Mouse (Mus musculus): ENCODE results near the gene Lkaaear1. TPM values are rescaled to one million over a fixed set of nuclear protein-coding genes. Genes with fewer than 3 reads are reported as not detected.

Lkaaear1 gene
- polyA plus RNA-seq, 1 experiment from 2014 or later = not detected

GRCm38 (mm10) chr2:181670285-181670912, 27.8 kb downstream of the Lkaaear1 start:
- no peak for ATAC-seq
- 3% methylated on average over 50 of the region's 56 CpGs for WGBS

DNA sequence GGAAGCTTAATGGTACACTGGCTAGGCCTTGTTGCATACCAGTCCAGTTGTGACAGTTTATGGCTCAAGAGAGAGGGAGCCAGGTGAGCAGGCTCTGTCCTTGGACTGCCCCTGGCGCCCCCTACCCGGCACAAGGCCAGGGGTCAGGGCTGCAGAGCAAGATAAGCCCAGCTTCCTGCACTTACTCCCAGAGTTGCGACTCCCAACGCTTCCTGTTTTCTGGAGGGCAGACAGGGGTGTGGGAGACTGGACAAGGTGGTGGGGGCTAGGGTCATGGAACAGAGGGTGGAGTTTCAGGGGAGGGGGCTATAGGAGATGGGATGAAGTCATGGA, 35.0 kb downstream of the Lkaaear1 start:
- Histone ChIP-seq H3K36me3 (ENCODE audit: control insufficient read depth, insufficient read depth, low read length) (no peaks in the 10 kb centered on the region), H3K4me2 (ENCODE audit: low read length) (no peak overlapping the region), H3K27me3 (ENCODE audit: control insufficient read depth, insufficient read depth, low read depth, low read length) (peaks cover 4% of the 10 kb centered on the region), H3K9me3 (replicated peaks; ENCODE audit: control insufficient read depth, low read length, poor library complexity, severe bottlenecking) (no peaks in the 10 kb centered on the region), H3K4me3 (ENCODE audit: low read depth, low read length) (no peak overlapping the region), H3K27ac (ENCODE audit: low read length) (no peak overlapping the region), H3K9ac (ENCODE audit: low read depth, low read length) (no peak overlapping the region), H3K4me1 (ENCODE audit: control insufficient read depth, insufficient read depth, low read length) (no peaks in the 10 kb centered on the region)
- WGBS = 28% methylated on average over 4 of the region's 4 CpGs
- ATAC-seq = no peak

More at GRCm38 (mm10) chr2:181670285-181670912, 27.8 kb downstream of the Lkaaear1 start:
- Histone ChIP-seq H3K27ac (ENCODE audit: low read length) (no peak overlapping the region), H3K36me3 (ENCODE audit: control insufficient read depth, insufficient read depth, low read length) (no peaks in the 10 kb centered on the region), H3K4me2 (ENCODE audit: low read length) (peak overlapping the region; percentile 59), H3K27me3 (ENCODE audit: control insufficient read depth, insufficient read depth, low read depth, low read length) (peaks cover 61% of the 10 kb centered on the region), H3K9me3 (replicated peaks; ENCODE audit: control insufficient read depth, low read length, poor library complexity, severe bottlenecking) (no peaks in the 10 kb centered on the region), H3K4me1 (ENCODE audit: control insufficient read depth, insufficient read depth, low read length) (peaks cover 15% of the 10 kb centered on the region; the same call in 1 of the 2 replicates), H3K9ac (ENCODE audit: low read depth, low read length) (peak overlapping the region; percentile 54), H3K4me3 (ENCODE audit: low read depth, low read length) (peak overlapping the region; percentile 42)

DNA sequence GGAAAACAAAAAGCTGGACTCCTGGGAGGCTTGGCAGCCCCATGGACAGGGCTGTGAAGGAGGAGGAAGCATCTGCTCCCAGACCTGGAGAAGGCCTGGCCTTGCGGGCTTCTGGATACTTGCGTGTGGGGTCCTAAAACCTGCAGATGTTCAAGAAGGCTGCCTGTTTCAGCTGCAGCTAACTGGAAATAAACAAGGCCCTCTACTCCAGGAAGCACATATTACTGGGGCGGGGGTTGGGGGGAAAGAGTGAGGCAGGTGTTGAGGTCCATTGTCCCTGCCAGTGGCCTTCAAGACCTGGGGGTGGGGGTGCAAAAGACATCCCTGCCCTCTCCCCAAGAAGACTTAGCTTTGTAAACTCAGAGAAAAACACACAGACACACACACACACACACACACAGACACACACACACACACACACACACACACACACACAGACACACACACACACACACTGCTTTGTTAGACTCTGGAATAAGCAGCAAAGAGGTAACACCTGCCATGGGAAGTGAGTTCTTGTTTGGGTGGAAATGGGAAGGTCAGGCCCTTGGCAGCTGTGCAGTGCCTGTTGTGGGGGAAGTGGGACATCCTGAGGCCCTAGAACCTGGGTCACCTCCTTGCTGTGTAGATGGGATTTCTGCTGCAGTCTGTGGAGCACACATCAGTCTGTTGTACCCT, 35.5 kb downstream of the Lkaaear1 start:
- Histone ChIP-seq H3K9ac (ENCODE audit: low read depth, low read length) (no peak overlapping the region), H3K9me3 (replicated peaks; ENCODE audit: control insufficient read depth, low read length, poor library complexity, severe bottlenecking) (no peaks in the 10 kb centered on the region), H3K36me3 (ENCODE audit: control insufficient read depth, insufficient read depth, low read length) (no peaks in the 10 kb centered on the region), H3K27me3 (ENCODE audit: control insufficient read depth, insufficient read depth, low read depth, low read length) (no peaks in the 10 kb centered on the region; the same call in 1 of the 2 replicates), H3K4me1 (ENCODE audit: control insufficient read depth, insufficient read depth, low read length) (no peaks in the 10 kb centered on the region), H3K4me3 (ENCODE audit: low read depth, low read length) (no peak overlapping the region), H3K4me2 (ENCODE audit: low read length) (no peak overlapping the region), H3K27ac (ENCODE audit: low read length) (no peak overlapping the region)
- WGBS = 87% methylated on average over 3 of the region's 3 CpGs
- no peak for ATAC-seq

GRCm38 (mm10) chr2:181659609-181660055, 38.6 kb downstream of the Lkaaear1 start:
- WGBS = 10% methylated on average over 9 of the region's 9 CpGs
- peaks cover 12% of the 10 kb centered on the region for H3K36me3 ChIP-seq (ENCODE audit: control insufficient read depth, insufficient read depth, low read length)
- H3K4me1 ChIP-seq (ENCODE audit: control insufficient read depth, insufficient read depth, low read length) = no peaks in the 10 kb centered on the region
- H3K27me3 ChIP-seq (ENCODE audit: control insufficient read depth, insufficient read depth, low read depth, low read length) = no peaks in the 10 kb centered on the region
- ATAC-seq = peak; percentile 56
- H3K27ac ChIP-seq (ENCODE audit: low read length) = no peak overlapping the region
- 0 out of 2 replicates have a peak overlapping the region, but pooled peaks have one; percentile 20 for H3K9ac ChIP-seq (ENCODE audit: low read depth, low read length)
- no peak overlapping the region for H3K4me3 ChIP-seq (ENCODE audit: low read depth, low read length)
- H3K4me2 ChIP-seq (ENCODE audit: low read length) = no peak overlapping the region
- no peaks in the 10 kb centered on the region for H3K9me3 ChIP-seq (replicated peaks; ENCODE audit: control insufficient read depth, low read length, poor library complexity, severe bottlenecking)

GRCm38 (mm10) chr2:181658930-181659555, 39.2 kb downstream of the Lkaaear1 start:
- peak; percentile 26; the same call in 1 of the 2 replicates for ATAC-seq

DNA sequence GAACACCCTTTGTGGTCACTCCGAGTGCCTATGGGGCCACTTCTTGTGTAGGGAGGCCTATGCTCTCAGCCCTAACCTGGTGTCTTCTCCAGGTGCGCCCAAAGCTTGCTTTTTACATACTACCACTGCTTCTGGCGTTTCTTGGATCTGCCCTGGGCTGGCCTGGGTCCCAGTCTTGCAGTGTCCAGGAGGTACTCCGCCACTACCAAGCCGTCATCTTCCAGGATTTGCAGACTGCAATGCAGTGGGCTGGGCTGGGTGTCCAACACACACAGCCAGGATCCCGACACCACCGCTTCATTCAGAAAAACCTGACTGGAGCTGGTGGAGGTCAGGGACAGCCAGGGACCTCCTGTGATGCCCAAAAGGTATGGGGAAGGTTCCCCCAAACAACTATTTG, 39.7 kb downstream of the Lkaaear1 start:
- Histone ChIP-seq H3K9ac (ENCODE audit: low read depth, low read length) (no peak overlapping the region), H3K4me1 (ENCODE audit: control insufficient read depth, insufficient read depth, low read length) (no peaks in the 10 kb centered on the region), H3K27me3 (ENCODE audit: control insufficient read depth, insufficient read depth, low read depth, low read length) (no peaks in the 10 kb centered on the region), H3K4me2 (ENCODE audit: low read length) (no peak overlapping the region), H3K36me3 (ENCODE audit: control insufficient read depth, insufficient read depth, low read length) (peaks cover 18% of the 10 kb centered on the region), H3K27ac (ENCODE audit: low read length) (no peak overlapping the region), H3K9me3 (replicated peaks; ENCODE audit: control insufficient read depth, low read length, poor library complexity, severe bottlenecking) (no peaks in the 10 kb centered on the region), H3K4me3 (ENCODE audit: low read depth, low read length) (no peak overlapping the region)
- 82% methylated on average over 7 of the region's 7 CpGs for WGBS
- no peak for ATAC-seq

More at GRCm38 (mm10) chr2:181658930-181659555, 39.2 kb downstream of the Lkaaear1 start:
- Histone ChIP-seq H3K9ac (ENCODE audit: low read depth, low read length) (no peak overlapping the region), H3K27ac (ENCODE audit: low read length) (no peak overlapping the region), H3K36me3 (ENCODE audit: control insufficient read depth, insufficient read depth, low read length) (peaks cover 14% of the 10 kb centered on the region), H3K4me1 (ENCODE audit: control insufficient read depth, insufficient read depth, low read length) (no peaks in the 10 kb centered on the region), H3K4me2 (ENCODE audit: low read length) (no peak overlapping the region), H3K4me3 (ENCODE audit: low read depth, low read length) (no peak overlapping the region), H3K27me3 (ENCODE audit: control insufficient read depth, insufficient read depth, low read depth, low read length) (no peaks in the 10 kb centered on the region), H3K9me3 (replicated peaks; ENCODE audit: control insufficient read depth, low read length, poor library complexity, severe bottlenecking) (no peaks in the 10 kb centered on the region)
- 32% methylated on average over 17 of the region's 17 CpGs for WGBS

DNA sequence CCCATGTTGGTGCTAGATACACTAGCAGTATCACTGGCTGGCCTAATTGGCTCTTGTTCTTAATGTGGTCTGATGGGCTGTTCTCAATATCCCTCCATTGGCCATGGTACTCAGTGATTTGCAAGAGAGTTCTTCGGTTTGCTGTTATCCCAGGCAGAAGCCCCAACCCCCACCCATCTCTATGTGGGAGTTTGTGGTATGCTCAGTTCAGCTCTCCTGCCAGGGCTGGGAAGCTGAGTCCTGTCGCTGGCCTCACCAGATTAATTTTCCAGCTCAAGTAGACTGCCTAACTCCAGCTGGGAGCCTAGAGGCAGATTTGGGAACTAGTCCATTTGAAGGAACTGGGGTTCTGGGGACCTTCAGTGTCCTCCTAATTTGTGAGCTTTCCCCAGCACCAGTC, 40.8 kb downstream of the Lkaaear1 start:
- H3K4me3 ChIP-seq (ENCODE audit: low read depth, low read length) = no peak overlapping the region
- H3K9me3 ChIP-seq (replicated peaks; ENCODE audit: control insufficient read depth, low read length, poor library complexity, severe bottlenecking) = no peaks in the 10 kb centered on the region
- WGBS = 76% methylated on average over 2 of the region's 2 CpGs
- no peaks in the 10 kb centered on the region for H3K27me3 ChIP-seq (ENCODE audit: control insufficient read depth, insufficient read depth, low read depth, low read length)
- no peak overlapping the region for H3K27ac ChIP-seq (ENCODE audit: low read length)
- no peaks in the 10 kb centered on the region for H3K4me1 ChIP-seq (ENCODE audit: control insufficient read depth, insufficient read depth, low read length)
- no peak for ATAC-seq
- H3K9ac ChIP-seq (ENCODE audit: low read depth, low read length) = no peak overlapping the region
- no peak overlapping the region for H3K4me2 ChIP-seq (ENCODE audit: low read length)
- peaks cover 24% of the 10 kb centered on the region for H3K36me3 ChIP-seq (ENCODE audit: control insufficient read depth, insufficient read depth, low read length)

- Histone ChIP-seq H3K4me3 (ENCODE audit: low read depth, low read length) (no peak within 1 kb of the TSS), H3K27ac (ENCODE audit: low read length) (no peak within 1 kb of the TSS), H3K27me3 (ENCODE audit: control insufficient read depth, insufficient read depth, low read depth, low read length) (no peaks in the 10 kb centered on the region), H3K36me3 (ENCODE audit: control insufficient read depth, insufficient read depth, low read length) (peaks cover 24% of the 10 kb centered on the region), H3K9ac (ENCODE audit: low read depth, low read length) (no peak within 1 kb of the TSS), H3K4me2 (ENCODE audit: low read length) (no peak within 1 kb of the TSS), H3K4me1 (ENCODE audit: control insufficient read depth, insufficient read depth, low read length) (no peaks in the 10 kb centered on the region), H3K9me3 (replicated peaks; ENCODE audit: control insufficient read depth, low read length, poor library complexity, severe bottlenecking) (no peaks in the 10 kb centered on the region)
- WGBS = 77% methylated on average over 3 of the region's 3 CpGs
- ATAC-seq = no peak
Measured at GRCm38 (mm10) chr2:181656734-181657133, 41.5 kb downstream of the Lkaaear1 start, which contains the start of gene Gm29797. TSS of gene Gm29797 (plus strand) at chr2:181657034.

GRCm38 (mm10) chr2:181653523-181653922, 44.7 kb downstream of the Lkaaear1 start:
- H3K36me3 ChIP-seq (ENCODE audit: control insufficient read depth, insufficient read depth, low read length) = peaks cover 41% of the 10 kb centered on the region
- WGBS = 100% methylated on average over 1 of the region's 1 CpGs
- no peak for ATAC-seq
- H3K9ac ChIP-seq (ENCODE audit: low read depth, low read length) = no peak overlapping the region
- no peak overlapping the region for H3K4me3 ChIP-seq (ENCODE audit: low read depth, low read length)
- no peak overlapping the region for H3K4me2 ChIP-seq (ENCODE audit: low read length)
- H3K4me1 ChIP-seq (ENCODE audit: control insufficient read depth, insufficient read depth, low read length) = no peaks in the 10 kb centered on the region
- no peaks in the 10 kb centered on the region for H3K9me3 ChIP-seq (replicated peaks; ENCODE audit: control insufficient read depth, low read length, poor library complexity, severe bottlenecking)
- no peak overlapping the region for H3K27ac ChIP-seq (ENCODE audit: low read length)
- no peaks in the 10 kb centered on the region for H3K27me3 ChIP-seq (ENCODE audit: control insufficient read depth, insufficient read depth, low read depth, low read length)
